Comparison of ENCODE assay signal across 14 mouse cellular contexts in genomic region chr4:49245274-49245673, GRCm38 (mm10).
"Had no signal": no experiment of that assay in that cellular context is flagged by ENCODE, and none has a peak within 500 bp of the region (broad histone marks: within the 10 kb centered on the region; RNA-seq: fewer than 3 reads in every experiment).

No protein-coding gene starts in this region.

- DNase-seq: kidney, adult 18-20 months; kidney, postnatal 4 days; lung, embryonic 14.5 days; lung, postnatal 10 days; lung, postnatal 4 days; right cerebral cortex, postnatal 4 days; spleen, adult 18-20 months; thymus, adult 18-20 months; thymus, postnatal 25 days had no signal

- ATAC-seq: liver, embryonic 12.5 days had no signal

- H3K27ac ChIP-seq: layer of hippocampus, adult 2 months; left cerebral cortex, adult 2 months; limb, embryonic 15.5 days; liver, embryonic 12.5 days had no signal

- H3K9me3 ChIP-seq: limb, embryonic 15.5 days; liver, embryonic 12.5 days; megakaryocyte, embryonic 14.5 days had no signal

- H3K9ac ChIP-seq: limb, embryonic 15.5 days; liver, embryonic 12.5 days; lung, embryonic 14.5 days had no signal

- H3K36me3 ChIP-seq: limb, embryonic 15.5 days; liver, embryonic 12.5 days had no signal

- H3K4me1 ChIP-seq: limb, embryonic 15.5 days; liver, embryonic 12.5 days had no signal

- H3K4me3 ChIP-seq: layer of hippocampus, adult 2 months; left cerebral cortex, adult 2 months; limb, embryonic 15.5 days; liver, embryonic 12.5 days; megakaryocyte, embryonic 14.5 days had no signal

- H3K27me3 ChIP-seq: limb, embryonic 15.5 days; liver, embryonic 12.5 days; megakaryocyte, embryonic 14.5 days had no signal

- H3K4me2 ChIP-seq: limb, embryonic 15.5 days; liver, embryonic 12.5 days; lung, embryonic 14.5 days had no signal
